Mouse (Mus musculus) brain, adult 2 months (tissue): ENCODE data around the gene Filip1l.
A peak's percentile ranks its signal among the peaks of the same experiment; 100 is the strongest.

ENCODE experiments used
- DNase-seq: peaks from one replicate; pipeline ENCODE4 v3.0.0; 2011; ENCODE audit warnings: low read depth, low spot score

Gene Filip1l

GRCm38 (mm10) chr16:57352751-57353150 is at the start of gene Filip1l:
Filip1l (plus strand) TSS chr16:57353093.
- DNase-seq = no peak

- no peak for DNase-seq
Measured at GRCm38 (mm10) chr16:57303716-57304115, 49.2 kb upstream of the Filip1l start.

GRCm38 (mm10) chr16:57305463-57305862 is 47.4 kb upstream of the Filip1l start:
- peak; percentile 16 for DNase-seq

GRCm38 (mm10) chr16:57312130-57312529 is 40.8 kb upstream of the Filip1l start:
- DNase-seq = no peak

- DNase-seq = no peak
Measured at GRCm38 (mm10) chr16:57313487-57313886, 39.4 kb upstream of the Filip1l start.

- DNase-seq = no peak
Measured at GRCm38 (mm10) chr16:57314236-57314635, 38.7 kb upstream of the Filip1l start.

- DNase-seq = peak; percentile 21
Measured at GRCm38 (mm10) chr16:57315026-57315425, 37.9 kb upstream of the Filip1l start.

- no peak for DNase-seq
Measured at GRCm38 (mm10) chr16:57317127-57317526, 35.8 kb upstream of the Filip1l start.

- no peak for DNase-seq
Measured at GRCm38 (mm10) chr16:57317882-57318636, 34.8 kb upstream of the Filip1l start.

- no peak for DNase-seq
Measured at GRCm38 (mm10) chr16:57318637-57319125, 34.2 kb upstream of the Filip1l start.

GRCm38 (mm10) chr16:57319284-57320124 is 33.4 kb upstream of the Filip1l start:
- peak; percentile 24 for DNase-seq

GRCm38 (mm10) chr16:57326996-57327395 is 25.9 kb upstream of the Filip1l start:
- no peak for DNase-seq

- no peak for DNase-seq
Measured at GRCm38 (mm10) chr16:57329028-57329427, 23.9 kb upstream of the Filip1l start.

GRCm38 (mm10) chr16:57330111-57330510 is 22.8 kb upstream of the Filip1l start:
- DNase-seq = no peak

GRCm38 (mm10) chr16:57332301-57332700 is 20.6 kb upstream of the Filip1l start:
- no peak for DNase-seq

- DNase-seq = no peak
Measured at GRCm38 (mm10) chr16:57336770-57337423, 16.0 kb upstream of the Filip1l start.

- no peak for DNase-seq
Measured at GRCm38 (mm10) chr16:57339765-57340612, 12.9 kb upstream of the Filip1l start.

- DNase-seq = no peak
Measured at GRCm38 (mm10) chr16:57340613-57340898, 12.3 kb upstream of the Filip1l start.

- DNase-seq = no peak
Measured at GRCm38 (mm10) chr16:57346258-57346657, 6.6 kb upstream of the Filip1l start.

- peak; percentile 56 for DNase-seq
Measured at GRCm38 (mm10) chr16:57349039-57349438, 3.9 kb upstream of the Filip1l start.

GRCm38 (mm10) chr16:57349689-57350088 is 3.2 kb upstream of the Filip1l start:
- DNase-seq = no peak
